Mouse (Mus musculus): Measurements from ENCODE around the gene Pole.

DNA sequence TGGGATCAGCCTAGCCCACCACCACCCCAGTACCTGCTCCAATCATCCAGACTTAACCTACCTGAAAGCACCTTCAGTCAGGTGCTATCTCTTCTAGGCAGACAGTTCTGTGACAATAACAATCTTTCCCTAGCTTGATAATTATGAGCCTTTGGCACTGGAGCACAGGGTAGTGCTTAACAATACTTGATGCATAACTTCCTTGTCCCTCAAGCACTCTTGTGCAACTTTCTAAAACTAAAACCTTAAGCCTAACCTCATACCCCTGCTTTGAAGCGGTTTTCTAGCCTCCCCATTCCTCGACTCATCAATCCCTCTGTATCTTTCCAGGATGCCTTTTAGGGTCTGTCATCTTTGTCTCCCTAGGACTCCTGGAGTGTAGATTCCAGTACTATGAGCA is 11.3 kb upstream of the Pole start:
- TF ChIP-seq GATA1 (IDR thresholded peaks at IDR 0.05; ENCODE audit: borderline replicate concordance, low read length) (no peak), FLI1 (IDR thresholded peaks at IDR 0.05; ENCODE audit: low read length) (no peak)
